ENCODE assay signal across 8 mouse cellular contexts in the genomic region with DNA sequence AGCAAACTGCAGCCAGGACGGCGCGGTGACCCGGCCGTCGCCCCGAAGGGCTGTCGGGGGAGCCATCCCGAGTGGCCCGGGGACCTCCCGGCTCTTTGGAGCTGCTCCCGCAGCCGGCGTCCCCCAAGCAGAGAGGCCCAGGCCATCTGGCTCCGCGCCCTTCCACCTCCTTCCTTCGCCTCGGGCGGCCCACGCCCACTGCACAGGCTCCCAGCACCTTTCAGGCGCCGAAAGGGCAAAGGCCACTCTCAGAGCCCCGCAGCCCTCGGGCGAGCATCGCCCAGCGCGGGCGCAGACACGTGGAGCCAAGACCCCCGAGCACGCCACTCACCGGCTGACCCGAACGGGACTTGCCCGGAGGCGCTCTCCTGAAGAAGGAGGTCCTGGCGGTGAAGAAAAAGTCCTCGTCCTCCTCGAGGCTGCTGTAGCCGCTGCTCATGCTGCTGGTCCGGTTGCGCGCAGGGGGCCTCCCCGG. TPM values are rescaled to one million over a fixed set of nuclear protein-coding genes. Genes with fewer than 3 reads are reported as not detected.
DNase-seq lines count a peak whose midpoint lies in the region; ATAC-seq and TF ChIP-seq lines count a peak whose summit lies in the region.

No protein-coding gene starts in this region.

- ATAC-seq in limb, embryonic 13.5 days (ENCODE audit: low FRiP score, low read depth): no peak; the same call in 1 of the 2 replicates
- ATAC-seq in midbrain, embryonic 12.5 days (ENCODE audit: low FRiP score, low read depth): no peak

- intact Hi-C loops in left cerebral cortex, postnatal 14 days (cut with DNase I): loop anchor here (10.0 kb wide), 1 partner anchor 171 kb away; no protein-coding TSS in a partner anchor

- WGBS in forebrain, embryonic 10.5 days: under 1% methylated on average over 45 of the region's 45 CpGs
- under 1% methylated on average over 45 of the region's 45 CpGs for WGBS in hindbrain, embryonic 10.5 days
- WGBS in limb, embryonic 13.5 days: under 1% methylated on average over 44 of the region's 45 CpGs
- 0% methylated on average over 39 of the region's 45 CpGs for WGBS in midbrain, embryonic 12.5 days
- WGBS in thymus, adult 2 months: under 1% methylated on average over 45 of the region's 45 CpGs

- H3K9ac ChIP-seq in ES-E14 (ENCODE audit: insufficient read depth, low read depth, low read length, poor library complexity, severe bottlenecking): peak overlapping the region; percentile 75
- H3K9ac ChIP-seq in limb, embryonic 13.5 days: peak overlapping the region; percentile 84
- H3K9ac ChIP-seq in midbrain, embryonic 12.5 days (replicated peaks): peak overlapping the region; percentile 66

- no peaks in the 10 kb centered on the region for H3K36me3 ChIP-seq in ES-E14 (ENCODE audit: control insufficient read depth, insufficient read depth, low read length, poor library complexity, severe bottlenecking)
- H3K36me3 ChIP-seq in forebrain, embryonic 10.5 days (replicated peaks): no peaks in the 10 kb centered on the region
- H3K36me3 ChIP-seq in hindbrain, embryonic 10.5 days: no peaks in the 10 kb centered on the region
- H3K36me3 ChIP-seq in limb, embryonic 13.5 days: no peaks in the 10 kb centered on the region
- no peaks in the 10 kb centered on the region for H3K36me3 ChIP-seq in midbrain, embryonic 12.5 days
- H3K36me3 ChIP-seq in thymus, adult 2 months (ENCODE audit: control insufficient read depth, insufficient read depth, low read length): no peaks in the 10 kb centered on the region

- DNase-seq in ES-E14 (ENCODE audit: low read depth, low spot score): no peak
- peak; percentile 81 for DNase-seq in forebrain, embryonic 10.5 days (ENCODE audit: extremely low spot score, low spot score)
- peak; percentile 79 for DNase-seq in hindbrain, embryonic 10.5 days (ENCODE audit: low spot score)
- peak; percentile 65 for DNase-seq in thymus, adult 2 months
- no peak for DNase-seq in left cerebral cortex, postnatal 14 days (ENCODE audit: low spot score in 2 of 2)

- H3K27ac ChIP-seq in ES-E14 (ENCODE audit: insufficient read depth, low read depth, low read length, poor library complexity, severe bottlenecking): no peak overlapping the region
- peak overlapping the region; percentile 92 for H3K27ac ChIP-seq in bone marrow macrophage, adult 2 months (ENCODE audit: insufficient read depth, low read depth, low read length)
- H3K27ac ChIP-seq in forebrain, embryonic 10.5 days: peak overlapping the region; percentile 89
- peak overlapping the region; percentile 89 for H3K27ac ChIP-seq in hindbrain, embryonic 10.5 days
- peak overlapping the region; percentile 76 for H3K27ac ChIP-seq in limb, embryonic 13.5 days
- peak overlapping the region; percentile 60 for H3K27ac ChIP-seq in midbrain, embryonic 12.5 days (replicated peaks)
- H3K27ac ChIP-seq in thymus, adult 2 months (ENCODE audit: control insufficient read depth, insufficient read depth, low read length): no peak overlapping the region

- H3K4me1 ChIP-seq in ES-E14 (ENCODE audit: control insufficient read depth in 2 of 2, insufficient read depth in 2 of 2, low read length in 2 of 2, poor library complexity in 1 of 2): peaks cover 0 to 10% of the 10 kb centered on the region in 2 experiments; a peak in 3 of 4 replicates
- peaks cover 21% of the 10 kb centered on the region for H3K4me1 ChIP-seq in bone marrow macrophage, adult 2 months (ENCODE audit: control insufficient read depth, insufficient read depth, low read length)
- peaks cover 60% of the 10 kb centered on the region for H3K4me1 ChIP-seq in forebrain, embryonic 10.5 days
- H3K4me1 ChIP-seq in hindbrain, embryonic 10.5 days (replicated peaks): peaks cover 60% of the 10 kb centered on the region
- H3K4me1 ChIP-seq in limb, embryonic 13.5 days: peaks cover 43% of the 10 kb centered on the region
- peaks cover 30% of the 10 kb centered on the region for H3K4me1 ChIP-seq in midbrain, embryonic 12.5 days
- peaks cover 29% of the 10 kb centered on the region for H3K4me1 ChIP-seq in thymus, adult 2 months (replicated peaks; ENCODE audit: control insufficient read depth, insufficient read depth, low read length)

- no peak for TF ChIP-seq CTCF in bone marrow macrophage, adult 2 months (IDR thresholded peaks at IDR 0.05; ENCODE audit: low read depth, low read length)
- TF ChIP-seq CTCF in thymus, adult 2 months (IDR thresholded peaks at IDR 0.05; ENCODE audit: borderline replicate concordance, control insufficient read depth, extremely low read depth, insufficient read depth, low read length, poor library complexity): no peak

- H3K4me2 ChIP-seq in limb, embryonic 13.5 days (replicated peaks): peak overlapping the region; percentile 86
- H3K4me2 ChIP-seq in midbrain, embryonic 12.5 days (replicated peaks): peak overlapping the region; percentile 95

- peaks cover 22% of the 10 kb centered on the region for H3K27me3 ChIP-seq in forebrain, embryonic 10.5 days (ENCODE audit: poor library complexity, severe bottlenecking)
- H3K27me3 ChIP-seq in hindbrain, embryonic 10.5 days (ENCODE audit: insufficient read depth, poor library complexity, severe bottlenecking): peaks cover 16% of the 10 kb centered on the region
- no peaks in the 10 kb centered on the region for H3K27me3 ChIP-seq in limb, embryonic 13.5 days
- H3K27me3 ChIP-seq in midbrain, embryonic 12.5 days: peaks cover 26% of the 10 kb centered on the region
- H3K27me3 ChIP-seq in thymus, adult 2 months (ENCODE audit: control insufficient read depth, insufficient read depth, low read length): no peaks in the 10 kb centered on the region

- TF ChIP-seq POLR2A in bone marrow macrophage, adult 2 months (IDR thresholded peaks at IDR 0.05; ENCODE audit: borderline replicate concordance, low read depth, low read length): no peak
- no peak for TF ChIP-seq POLR2A in thymus, adult 2 months (IDR thresholded peaks at IDR 0.05; ENCODE audit: control insufficient read depth, extremely low read depth, insufficient read depth, low read length, poor library complexity)

- no peaks in the 10 kb centered on the region for H3K9me3 ChIP-seq in ES-E14 (ENCODE audit: control insufficient read depth, insufficient read depth, low read depth, low read length)
- H3K9me3 ChIP-seq in forebrain, embryonic 10.5 days: no peaks in the 10 kb centered on the region
- no peaks in the 10 kb centered on the region for H3K9me3 ChIP-seq in hindbrain, embryonic 10.5 days
- no peaks in the 10 kb centered on the region for H3K9me3 ChIP-seq in limb, embryonic 13.5 days
- H3K9me3 ChIP-seq in midbrain, embryonic 12.5 days: no peaks in the 10 kb centered on the region

- H3K4me3 ChIP-seq in ES-E14 (ENCODE audit: insufficient read depth in 1 of 2, low read depth in 1 of 2, low read length in 2 of 2, poor library complexity in 1 of 2, severe bottlenecking in 1 of 2): peak overlapping the region; percentile 68 to 94
- H3K4me3 ChIP-seq in bone marrow macrophage, adult 2 months (ENCODE audit: insufficient read depth, low read length): peak overlapping the region; percentile 100
- H3K4me3 ChIP-seq in forebrain, embryonic 10.5 days: peak overlapping the region; percentile 67
- peak overlapping the region; percentile 64 for H3K4me3 ChIP-seq in hindbrain, embryonic 10.5 days
- peak overlapping the region; percentile 83 for H3K4me3 ChIP-seq in limb, embryonic 13.5 days
- peak overlapping the region; percentile 63 for H3K4me3 ChIP-seq in midbrain, embryonic 12.5 days
- H3K4me3 ChIP-seq in thymus, adult 2 months (ENCODE audit: control insufficient read depth, insufficient read depth, low read length): peak overlapping the region; percentile 76

- in situ Hi-C loops in ES-E14 (cut with MboI; ENCODE audit: low sequenced_read_pairs in 2 of 2, unreplicated experiment in 2 of 2): no loop called here

TF ChIP-seq in ES-E14, 5 proteins besides CTCF, POLR2A, EP300 and RAD21:
- TF ChIP-seq HCFC1 (IDR thresholded peaks at IDR 0.05; ENCODE audit: borderline replicate concordance, insufficient read depth, low read length) (0 out of 2 replicates have a peak, but pooled peaks have one; percentile 24), CHD2 (IDR thresholded peaks at IDR 0.05; ENCODE audit: low read depth, low read length) (no peak), ZNF384 (IDR thresholded peaks at IDR 0.05; ENCODE audit: low read depth, low read length) (no peak)

RNA-seq across cellular contexts. Expression of gene Rassf3, which starts 0.4 kb away (rescaled TPM):
- total RNA-seq in ES-E14 (2012; rRNA removed): 11.9 and 13.1 TPM in 2 replicates
- 59.8 and 65.1 TPM in 2 replicates for polyA plus RNA-seq in bone marrow macrophage, adult 2 months (2012; ENCODE audit: insufficient read depth, insufficient read length, missing spikeins)
- 10.6 and 12.2 TPM in 2 replicates for polyA plus RNA-seq in forebrain, embryonic 10.5 days (2016; fragmentation: Nextera tagmentation; extraction: Ambion mirVana)
- 8.0 and 11.4 TPM in 2 replicates for polyA plus RNA-seq in hindbrain, embryonic 10.5 days (2016; fragmentation: Nextera tagmentation; extraction: Ambion mirVana)
- polyA plus RNA-seq in limb, embryonic 13.5 days (2015; fragmentation: Nextera tagmentation; extraction: Ambion mirVana): 17.8 and 18.1 TPM in 2 replicates
- 6.7 and 7.8 TPM in 2 replicates for polyA plus RNA-seq in midbrain, embryonic 12.5 days (2016; fragmentation: Nextera tagmentation; extraction: Ambion mirVana)
- polyA plus RNA-seq in thymus, adult 2 months (2012; rRNA removed): 12.9 and 15.5 TPM in 2 replicates
- 10 to 100 TPM; 29.6 to 33.9 TPM for total RNA-seq in left cerebral cortex, postnatal 14 days (2021)

Comparison
In these comparisons a context has a peak if more than half of its experiments do, and no peak if none do; other contexts are left out.
1. DNase-seq: peak in forebrain, embryonic 10.5 days (single experiment), hindbrain, embryonic 10.5 days (single experiment) and thymus, adult 2 months (single experiment); none in ES-E14 (single experiment) and left cerebral cortex, postnatal 14 days (0 of 2).
2. H3K27ac ChIP-seq: peak in bone marrow macrophage, adult 2 months (single experiment), forebrain, embryonic 10.5 days (single experiment), hindbrain, embryonic 10.5 days (single experiment), limb, embryonic 13.5 days (single experiment) and midbrain, embryonic 12.5 days (single experiment); none in ES-E14 (single experiment) and thymus, adult 2 months (single experiment).
3. Peak in every context shown above with its lines, with median percentiles within 50 percentile points of each other: H3K4me3 ChIP-seq and H3K9ac ChIP-seq.